Mouse (Mus musculus): ENCODE data around the gene Rhobtb3.
"Not testable (repeated sequence)": the region's sequence is repeated elsewhere in the genome, so short reads cannot be mapped to it uniquely, and the experiment has no call there.

Rhobtb3 gene

DNA sequence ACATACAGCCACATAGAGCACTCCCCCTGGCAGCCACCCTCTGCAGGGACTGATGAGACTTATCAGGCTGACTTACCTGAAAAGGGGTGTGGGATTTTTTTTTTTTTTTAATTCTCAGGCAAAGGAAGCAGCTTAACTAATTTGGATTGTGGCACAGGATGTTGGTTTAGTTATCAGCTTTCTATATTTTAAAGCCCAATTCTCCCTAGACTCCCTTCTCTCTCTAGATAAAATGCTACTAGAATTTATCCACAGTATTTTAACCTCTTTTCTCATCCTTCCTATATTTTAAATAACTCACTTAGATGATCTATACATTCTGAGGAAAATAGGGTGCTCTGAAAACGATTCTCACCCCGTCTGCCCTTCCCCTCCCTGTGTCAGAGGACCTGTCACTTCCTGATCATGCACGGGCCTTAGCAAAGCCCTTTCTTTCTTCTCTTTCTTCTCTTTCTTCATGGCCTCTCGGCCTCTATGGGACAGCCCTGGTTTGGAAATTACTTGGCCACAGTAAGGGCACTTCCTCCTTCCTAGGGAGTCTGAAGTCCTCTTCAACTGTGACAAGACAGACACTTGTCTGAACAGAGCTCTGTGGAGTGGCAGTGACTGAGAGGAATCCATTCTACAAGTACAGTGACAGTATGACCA is 98.1 kb downstream of the Rhobtb3 start:
- no peak for DNase-seq (ENCODE audit: low spot score)

DNA sequence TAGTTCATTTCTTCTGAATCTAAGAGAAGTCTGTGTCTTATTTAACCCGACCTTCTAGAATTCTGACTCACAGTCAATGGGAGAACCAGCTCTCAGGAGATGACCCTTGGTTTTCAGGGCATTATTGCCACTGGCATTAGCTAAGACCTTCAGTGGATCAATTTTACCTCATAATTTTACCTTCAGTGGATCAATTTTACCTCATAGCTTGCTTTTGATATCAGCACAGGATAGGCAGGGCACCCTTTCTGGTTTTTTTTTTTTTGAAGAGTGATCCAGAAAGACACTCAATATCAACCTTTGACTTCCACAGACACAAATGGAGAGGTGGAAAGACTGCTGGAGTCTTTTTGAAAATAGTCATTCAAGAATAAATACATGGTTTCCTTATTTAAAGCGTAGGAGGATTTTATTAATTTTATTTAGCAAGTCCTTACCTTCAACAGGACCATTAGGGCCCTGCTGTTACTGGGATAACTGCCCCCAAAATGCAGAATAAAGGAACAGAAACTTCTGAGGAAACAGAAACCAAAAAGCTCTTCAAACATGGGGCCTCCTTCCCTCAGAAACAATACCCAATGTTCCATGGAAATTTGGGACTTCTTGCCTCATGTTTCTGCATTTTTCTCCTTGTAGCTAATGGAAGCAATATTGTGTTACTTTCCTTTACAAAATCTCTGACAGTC is 98.7 kb downstream of the Rhobtb3 start:
- DNase-seq (ENCODE audit: low spot score) = no peak

GRCm38 (mm10) chr13:75843993-75844683 is 99.6 kb downstream of the Rhobtb3 start:
- no peak for DNase-seq (ENCODE audit: low spot score)

DNA sequence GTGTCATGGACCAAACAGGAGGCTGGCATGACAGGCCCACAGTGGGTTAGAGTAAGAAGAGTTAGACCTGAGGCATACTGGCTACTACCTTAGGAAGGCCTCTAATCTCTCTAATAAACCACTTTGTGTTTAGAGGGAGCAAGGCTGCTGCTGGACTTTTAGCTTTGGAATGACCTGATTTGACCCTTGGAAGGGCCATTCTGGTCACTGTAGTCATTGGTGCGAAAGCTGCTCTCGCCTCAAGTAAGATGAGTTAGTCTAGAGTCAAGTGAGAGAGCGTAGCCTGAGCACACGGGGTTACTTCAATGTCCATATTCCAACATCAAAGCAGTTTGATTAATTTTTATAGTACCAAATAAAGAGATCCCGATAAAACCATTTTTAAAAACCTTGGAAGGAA is 100.4 kb downstream of the Rhobtb3 start:
- DNase-seq (ENCODE audit: low spot score) = no peak

DNA sequence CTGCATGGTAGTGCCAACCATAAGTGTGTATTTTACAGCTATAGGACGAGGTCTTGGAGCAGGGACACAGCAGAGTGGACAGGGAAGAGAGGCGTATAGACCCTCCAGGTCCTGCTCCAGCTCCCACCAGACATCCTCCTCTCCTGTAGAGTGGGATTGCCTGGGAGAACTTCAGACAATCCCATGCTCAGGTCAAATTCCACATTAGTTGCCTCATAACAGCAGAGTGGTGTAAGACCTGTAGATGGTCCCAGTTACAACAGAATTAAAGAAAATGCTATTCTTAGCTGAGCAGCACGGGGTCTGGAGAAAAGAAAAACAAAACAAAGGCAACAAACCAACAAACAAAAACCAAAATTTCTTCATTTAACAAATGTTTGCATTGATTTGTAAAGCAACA is 101.8 kb downstream of the Rhobtb3 start:
- DNase-seq (ENCODE audit: low spot score) = no peak

GRCm38 (mm10) chr13:75840752-75841285 is 102.9 kb downstream of the Rhobtb3 start:
- no peak for DNase-seq (ENCODE audit: low spot score)

GRCm38 (mm10) chr13:75839719-75840481 is 103.8 kb downstream of the Rhobtb3 start, which contains the start of gene Glrx:
Glrx (plus strand) TSS chr13:75839868.
- DNase-seq (ENCODE audit: low spot score) = peak; percentile 82

DNA sequence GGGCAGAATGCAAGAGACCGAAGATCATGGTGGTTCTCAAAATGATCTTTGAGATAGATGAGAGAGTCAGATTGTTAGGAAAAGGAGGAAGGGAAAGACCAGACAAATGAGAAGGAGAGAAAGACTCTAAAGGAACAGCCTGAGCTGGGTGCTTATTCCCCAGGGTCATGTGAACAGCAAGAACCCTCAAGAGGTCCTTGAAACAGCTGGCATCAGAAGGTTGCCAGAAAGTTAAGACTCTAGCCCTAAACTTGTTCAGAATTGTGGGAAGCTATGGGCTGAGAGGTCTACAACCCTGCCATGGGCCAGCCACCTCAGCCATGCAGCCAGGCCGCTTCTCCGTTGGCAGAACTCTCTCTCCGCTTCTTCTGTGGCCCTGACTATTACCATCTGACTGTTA is 105.2 kb downstream of the Rhobtb3 start:
- DNase-seq (ENCODE audit: low spot score) = no peak

GRCm38 (mm10) chr13:75835461-75835860 is 108.3 kb downstream of the Rhobtb3 start:
- no peak for DNase-seq (ENCODE audit: low spot score)

DNA sequence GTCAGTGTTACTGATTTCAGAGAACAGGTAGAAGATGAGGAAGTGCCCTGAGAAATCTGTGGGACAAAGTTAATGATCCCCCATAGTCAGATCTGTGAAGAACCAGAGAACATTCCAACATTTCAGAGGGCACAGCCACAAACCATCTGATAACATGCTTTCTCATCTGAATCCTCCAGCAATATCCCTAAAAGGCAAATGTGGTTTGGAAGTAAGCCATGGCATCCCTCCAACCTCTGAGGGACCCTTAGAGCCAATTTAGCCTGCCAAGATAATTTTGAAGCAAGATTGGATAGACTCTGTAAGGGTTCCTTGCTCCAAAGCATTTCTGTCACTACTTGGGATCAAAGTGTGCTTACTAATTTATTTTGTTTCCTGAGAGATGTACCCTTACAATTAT is 110.2 kb downstream of the Rhobtb3 start:
- DNase-seq (ENCODE audit: low spot score) = no peak

DNA sequence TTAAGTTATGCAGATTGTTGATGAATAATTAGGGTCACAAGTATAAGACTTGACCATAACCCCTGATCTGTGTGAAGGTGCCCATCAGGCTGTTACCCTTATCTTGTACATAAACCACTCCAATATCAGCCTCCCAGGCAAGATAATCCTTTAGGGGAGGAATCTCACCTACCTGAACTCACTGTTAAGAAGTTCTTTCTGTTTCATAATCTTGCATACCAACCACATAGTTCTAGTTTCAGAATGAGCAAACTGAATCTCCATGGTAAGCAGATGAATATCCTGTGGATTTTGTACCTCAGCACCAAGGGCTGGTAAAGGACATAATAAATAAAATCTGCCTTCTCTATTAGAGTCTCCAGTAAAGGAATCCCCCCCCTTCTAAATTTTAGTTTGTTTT is 111.0 kb downstream of the Rhobtb3 start:
- no peak for DNase-seq (ENCODE audit: low spot score)

DNA sequence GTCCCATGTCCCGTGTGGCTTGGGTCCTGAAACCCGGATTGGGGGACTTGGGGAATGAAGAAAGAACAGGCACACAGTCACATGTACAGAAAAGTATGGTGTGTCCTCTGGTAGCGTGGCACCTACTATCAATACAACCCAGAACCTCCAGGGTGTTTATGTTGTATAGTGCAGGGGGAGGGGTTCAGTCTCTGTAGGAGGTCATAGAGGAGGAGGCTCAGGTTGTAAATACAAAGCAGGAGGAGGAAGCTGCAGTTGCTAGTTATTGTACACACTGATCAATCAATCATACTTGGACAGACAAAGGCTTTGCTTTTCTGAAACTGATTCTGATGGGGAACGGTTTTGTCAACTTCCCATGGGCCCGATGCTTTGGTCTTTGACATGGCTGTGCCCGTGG is 112.0 kb downstream of the Rhobtb3 start:
- no peak for DNase-seq (ENCODE audit: low spot score)

DNA sequence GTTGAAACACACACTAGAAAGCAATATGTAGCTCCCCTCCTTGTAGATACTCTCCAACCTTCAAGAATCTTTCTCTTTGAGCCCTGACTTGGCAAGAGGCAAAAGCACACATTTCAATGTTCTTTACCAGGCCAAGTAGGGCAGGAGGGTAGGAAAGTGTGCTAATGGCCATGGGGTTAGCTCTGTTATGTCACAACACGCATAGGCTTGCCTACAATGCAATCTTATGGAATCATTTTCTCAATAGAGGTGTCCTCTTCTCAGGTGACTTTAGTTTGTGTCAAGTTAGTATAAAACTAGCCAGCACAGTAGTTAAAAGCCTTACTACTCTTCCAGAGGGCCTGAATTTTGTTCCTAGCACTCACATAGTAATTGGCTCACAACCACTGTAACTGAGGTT is 113.0 kb downstream of the Rhobtb3 start:
- no peak for DNase-seq (ENCODE audit: low spot score)

DNA sequence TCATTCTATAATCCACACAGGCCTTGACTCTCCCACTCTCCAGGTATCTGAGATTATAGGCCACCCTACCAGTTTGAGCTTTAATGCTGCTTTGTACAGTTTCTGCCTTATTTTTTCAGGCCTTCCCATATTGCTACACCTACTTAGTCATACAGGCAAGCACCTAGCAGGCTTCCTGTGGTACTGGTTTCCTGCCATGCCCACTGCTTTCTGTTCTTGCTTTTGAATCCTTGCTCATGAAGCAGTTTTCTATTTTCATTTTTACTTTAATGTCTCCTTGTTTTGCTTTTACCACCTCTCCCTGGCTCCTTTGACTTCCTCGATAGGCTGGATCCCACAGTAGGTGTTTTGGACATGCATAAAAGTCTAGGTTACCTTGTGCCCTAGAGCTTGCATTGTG is 118.3 kb downstream of the Rhobtb3 start:
- no peak for DNase-seq (ENCODE audit: low spot score)

- no peak for DNase-seq (ENCODE audit: low spot score)
These were observed 119.0 kb downstream of the Rhobtb3 start for GRCm38 (mm10) chr13:75824611-75825319.

DNA sequence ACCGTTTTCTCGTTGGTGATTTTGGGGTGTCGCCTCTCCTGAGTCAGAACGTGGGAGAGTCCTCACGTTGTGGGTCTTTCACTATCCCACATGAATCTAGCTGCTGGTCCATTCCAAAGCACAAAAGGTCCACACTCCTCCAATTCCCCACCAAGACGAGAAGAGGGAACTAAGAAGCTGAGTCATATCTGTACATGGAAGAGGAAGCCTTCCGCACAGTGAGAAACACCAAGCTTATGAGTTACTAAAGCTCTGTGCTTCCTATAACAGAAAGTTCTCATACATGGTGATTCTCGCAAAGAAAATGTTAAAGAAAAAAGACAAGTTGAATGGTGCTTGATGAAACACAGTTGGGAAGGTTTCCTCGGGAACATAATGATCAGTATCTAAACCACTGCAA is 120.5 kb downstream of the Rhobtb3 start:
- no peak for DNase-seq (ENCODE audit: low spot score)

DNA sequence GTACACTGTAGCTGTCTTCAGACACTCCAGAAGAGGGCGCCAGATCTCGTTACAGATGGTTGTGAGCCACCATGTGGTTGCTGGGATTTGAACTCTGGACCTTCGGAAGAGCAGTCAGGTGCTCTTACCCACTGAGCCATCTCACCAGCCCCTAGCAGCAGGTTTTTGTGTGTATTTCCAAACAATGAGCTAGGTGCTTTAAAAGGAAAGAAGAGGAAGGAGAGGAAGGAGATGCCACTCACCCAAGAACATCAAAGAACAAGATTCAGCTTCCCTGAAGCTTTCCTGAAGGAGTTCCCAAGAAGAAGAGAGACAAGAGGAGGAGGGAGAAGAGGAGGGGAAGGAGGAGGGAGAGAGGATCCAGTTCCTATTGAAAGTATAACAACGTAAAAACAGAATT is 121.4 kb downstream of the Rhobtb3 start:
- not testable (repeated sequence) for DNase-seq (ENCODE audit: low spot score)

GRCm38 (mm10) chr13:75819898-75820297 is 123.8 kb downstream of the Rhobtb3 start:
- DNase-seq (ENCODE audit: low spot score) = no peak

All from MN1 (cell line).